Mouse (Mus musculus) frontal cortex, adult 2 months (tissue): ENCODE measurements around the gene Nek5. TPM values are rescaled to one million over a fixed set of nuclear protein-coding genes. Genes with fewer than 3 reads are reported as not detected.

Experiments
- DNase-seq, 2 experiments: peaks; one replicate each; pipeline ENCODE4 v3.0.0; 2022; ENCODE audit warnings: low spot score in 1 of 2; ENCODE audit errors: extremely low spot score in 1 of 2
- polyA plus RNA-seq: library from polyadenylated mRNA; depleted of rRNA; stranded (reverse); fragments of >200 nt; gene quantifications from 2 replicates; pipeline ENCODE4 v1.2.3, GENCODE M21; 2012

Nek5 gene
- polyA plus RNA-seq, 1 experiment, result 0.32 TPM

- DNase-seq, result no peak
Measured at GRCm38 (mm10) chr8:22091568-22091967, 33.3 kb downstream of the Nek5 start.

GRCm38 (mm10) chr8:22089226-22089625, 35.6 kb downstream of the Nek5 start:
- no peak for DNase-seq

GRCm38 (mm10) chr8:22079313-22080007, 45.4 kb downstream of the Nek5 start:
- no peak for DNase-seq

DNA sequence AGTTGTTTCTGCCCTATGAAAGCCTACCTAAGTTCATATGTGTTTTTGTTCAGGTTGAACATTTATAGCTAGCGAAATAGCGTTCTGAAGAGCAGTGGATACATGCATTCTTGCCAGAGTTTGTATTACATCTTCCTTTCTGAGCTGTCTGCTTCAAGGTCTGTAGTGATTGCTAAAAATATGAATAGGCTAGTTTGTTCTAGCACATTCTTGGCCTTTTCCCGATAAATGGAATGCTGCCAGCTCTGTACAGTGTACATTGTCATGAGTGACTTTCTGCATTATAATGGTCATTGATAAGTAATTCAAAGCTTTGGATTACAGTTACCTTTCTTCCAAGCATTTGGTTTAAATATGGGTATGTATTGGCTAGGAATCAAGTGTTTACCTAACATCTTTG, 63.7 kb downstream of the Nek5 start:
- DNase-seq, result peak in 1 of 2 experiments; percentile 4

- DNase-seq, result peak; percentile 95 to 97
Measured at GRCm38 (mm10) chr8:22060446-22060889, 64.4 kb downstream of the Nek5 start, which contains the start of gene Alg11. Alg11 (plus strand) TSS chr8:22060721.

- DNase-seq, result peak in 1 of 2 experiments; percentile 37
Measured at GRCm38 (mm10) chr8:22059821-22060445, 64.9 kb downstream of the Nek5 start, which contains the start of gene Atp7b. Atp7b (minus strand) TSS chr8:22060305.

- DNase-seq, result no peak
Measured at GRCm38 (mm10) chr8:22059153-22059738, 65.6 kb downstream of the Nek5 start.

DNA sequence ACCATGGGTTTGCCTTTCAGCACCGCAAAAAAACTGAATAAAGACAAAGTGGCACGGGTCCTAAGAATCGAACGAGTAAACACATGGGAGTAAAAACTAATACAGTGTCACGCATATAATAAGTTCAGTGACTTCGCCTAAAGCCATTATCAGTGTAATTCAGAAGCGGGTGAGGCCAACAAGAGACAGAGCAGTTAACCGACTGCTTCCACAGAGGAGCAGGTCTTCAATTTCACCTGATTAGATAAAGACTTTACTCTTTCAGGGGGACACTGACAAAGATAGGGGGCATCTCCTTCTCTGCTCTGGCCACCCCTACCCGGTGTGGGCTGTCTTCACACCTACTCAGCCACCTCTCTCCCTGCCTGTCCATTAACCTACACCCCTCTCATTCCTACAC, 66.5 kb downstream of the Nek5 start:
- DNase-seq, result no peak

DNA sequence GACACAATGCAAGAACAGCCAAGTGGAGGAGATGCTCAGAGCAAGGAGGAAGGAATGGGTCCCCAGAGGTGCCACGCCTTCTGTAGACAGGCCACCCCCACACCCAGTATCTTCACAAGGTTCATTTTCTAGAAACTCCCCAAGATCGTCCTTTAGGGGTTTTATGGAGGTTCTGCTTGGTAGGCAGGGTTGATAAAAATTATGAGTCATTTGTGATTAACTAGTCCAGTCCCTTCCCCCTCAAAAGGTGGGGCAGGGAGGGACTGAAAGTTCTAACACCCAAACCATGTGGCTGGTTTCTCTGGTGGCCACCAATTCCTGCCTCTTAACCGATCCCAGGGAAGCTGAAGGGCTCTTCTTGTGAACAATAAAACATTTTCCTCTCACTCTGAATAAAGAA, 68.0 kb downstream of the Nek5 start:
- DNase-seq, result no peak

- no peak for DNase-seq
Measured at GRCm38 (mm10) chr8:22055492-22055877, 69.4 kb downstream of the Nek5 start.

GRCm38 (mm10) chr8:22054674-22055491, 70.0 kb downstream of the Nek5 start:
- no peak for DNase-seq

- peak in 1 of 2 experiments; percentile 25 for DNase-seq
Measured at GRCm38 (mm10) chr8:22047699-22048464, 77.0 kb downstream of the Nek5 start.

GRCm38 (mm10) chr8:22043706-22044105, 81.1 kb downstream of the Nek5 start:
- no peak for DNase-seq

DNA sequence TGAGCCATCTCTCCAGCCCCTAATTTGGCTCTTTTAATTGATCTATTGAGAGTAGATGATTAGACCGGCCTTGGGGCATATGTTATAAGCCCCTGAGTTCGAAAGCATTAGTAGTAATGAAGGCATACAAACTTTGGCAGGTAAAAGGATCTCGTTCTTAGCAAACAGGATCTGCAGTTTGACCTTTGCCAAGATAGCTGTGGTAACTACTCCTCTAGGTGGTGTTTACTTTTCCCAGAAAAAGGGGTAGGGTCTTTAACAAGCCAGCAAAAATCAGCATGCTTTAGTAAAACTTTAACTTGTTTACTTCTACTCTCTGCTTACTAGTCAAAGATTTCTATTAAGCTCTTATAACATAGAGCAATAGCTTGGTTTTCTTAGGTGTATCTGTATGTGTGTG, 82.3 kb downstream of the Nek5 start:
- no peak for DNase-seq

GRCm38 (mm10) chr8:22040153-22040509, 84.7 kb downstream of the Nek5 start:
- DNase-seq, result no peak

DNA sequence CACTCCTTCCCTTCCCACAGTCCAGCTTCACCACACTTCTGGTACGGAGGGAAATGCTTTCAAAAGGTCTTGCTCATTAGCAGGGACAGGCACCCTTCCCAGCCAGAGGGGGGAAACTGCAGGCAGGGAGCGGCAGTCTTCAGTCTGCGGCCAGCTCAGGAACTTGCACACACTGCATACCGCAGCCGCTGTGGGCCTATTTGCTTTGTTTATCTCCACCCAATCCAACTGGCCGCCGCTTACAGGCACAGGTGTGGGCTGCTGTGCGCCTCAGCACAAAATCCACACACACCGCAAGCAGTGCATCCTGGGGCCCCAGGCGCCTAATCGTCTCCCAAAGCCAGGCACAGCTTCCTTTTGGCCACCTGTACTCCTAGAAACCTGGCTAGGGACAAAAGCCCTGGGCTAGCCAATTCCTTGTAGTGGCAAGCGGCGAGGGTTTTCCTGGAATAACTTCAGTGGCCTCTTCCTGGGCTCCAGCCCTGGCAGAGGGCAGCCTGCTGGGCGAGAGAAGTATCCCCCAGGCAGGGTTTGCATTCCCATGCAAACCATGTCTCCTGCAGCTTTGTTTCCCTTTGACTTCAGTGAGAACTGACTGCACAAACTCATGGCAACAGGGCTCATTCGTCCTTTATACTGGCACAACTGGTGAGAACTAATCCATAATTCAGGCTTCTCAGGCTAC, 85.2 kb downstream of the Nek5 start:
- DNase-seq, result no peak

GRCm38 (mm10) chr8:22037022-22037421, 87.8 kb downstream of the Nek5 start:
- DNase-seq, result no peak

DNA sequence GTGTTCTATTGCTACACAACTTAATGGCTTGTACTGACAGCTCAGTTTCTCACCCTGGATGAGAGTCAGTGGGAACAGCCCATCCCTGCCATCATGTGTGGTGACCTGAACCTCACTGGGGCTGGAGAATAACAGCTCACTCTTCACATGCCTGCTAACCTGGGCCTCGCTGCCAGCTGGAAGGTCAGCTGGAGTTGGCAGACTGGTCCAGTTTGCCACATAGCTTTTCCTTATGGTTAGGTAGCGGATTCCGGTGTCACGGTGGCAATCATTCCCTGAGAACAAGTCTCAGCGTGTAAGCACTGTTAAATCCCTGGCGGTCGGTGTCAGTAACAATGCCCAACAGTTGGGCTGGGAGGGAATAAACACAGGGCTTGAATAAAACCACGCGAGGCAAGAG, 88.7 kb downstream of the Nek5 start:
- DNase-seq, result no peak

GRCm38 (mm10) chr8:22030990-22031389, 93.9 kb downstream of the Nek5 start:
- DNase-seq, result no peak

DNA sequence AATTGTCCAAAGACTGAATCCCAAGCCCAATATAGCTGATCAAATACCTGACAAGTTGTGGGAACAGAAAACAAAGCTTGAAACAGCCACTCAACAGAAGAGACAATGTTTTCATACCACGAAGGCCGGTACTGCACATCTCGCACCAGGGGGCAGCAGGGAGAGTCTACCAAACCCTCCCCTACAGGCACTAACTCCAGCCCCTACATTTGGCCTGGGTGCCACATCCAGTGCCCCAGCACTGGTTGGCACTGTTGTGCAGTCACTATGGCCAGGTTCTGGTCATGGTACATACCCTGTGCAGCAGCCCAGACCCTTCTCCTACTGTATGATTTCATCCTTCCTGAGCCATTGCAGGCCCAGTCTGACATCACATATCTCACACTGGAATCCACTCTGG, 95.9 kb downstream of the Nek5 start:
- no peak for DNase-seq
